Mouse (Mus musculus) embryonic fibroblast, embryonic 13.5 days (primary cell): ENCODE data around the gene Foxr2. TPM values are rescaled to one million over a fixed set of nuclear protein-coding genes. Genes with fewer than 3 reads are reported as not detected.

ENCODE experiments used
- H3K27ac ChIP-seq: 2 replicates; pipeline ENCODE4 v1.5.1; 2012; ENCODE audit warnings: low read length, control low read depth, inconsistent platforms; ENCODE audit not compliant: insufficient read depth
- H3K4me1 ChIP-seq: 2 replicates; pipeline ENCODE4 v1.6.1; 2011; ENCODE audit warnings: low read length; ENCODE audit not compliant: control insufficient read depth, insufficient read depth
- H3K4me3 ChIP-seq: 2 replicates; pipeline ENCODE4 v1.5.1; 2011; ENCODE audit warnings: mild to moderate bottlenecking, control low read depth, low read length; ENCODE audit not compliant: insufficient read depth
- CTCF ChIP-seq: IDR thresholded peaks from 2 replicates; pipeline ENCODE4 v1.5.1; 2011; ENCODE audit warnings: mild to moderate bottlenecking, control low read depth, low read length, moderate library complexity, borderline replicate concordance; ENCODE audit not compliant: insufficient read depth
- POLR2A ChIP-seq: IDR thresholded peaks from 2 replicates; pipeline ENCODE4 v1.6.1; 2011; ENCODE audit warnings: low read depth, mild to moderate bottlenecking, control low read depth, low read length, moderate library complexity
- polyA plus RNA-seq: library from polyadenylated mRNA; stranded (reverse); fragments of >200 nt; gene quantifications from 2 replicates; pipeline ENCODE4 v1.2.4, GENCODE M21; 2011; ENCODE audit warnings: low read depth; ENCODE audit not compliant: missing spikeins, insufficient read length

The Foxr2 gene
- polyA plus RNA-seq: not detected in 2 replicates

DNA sequence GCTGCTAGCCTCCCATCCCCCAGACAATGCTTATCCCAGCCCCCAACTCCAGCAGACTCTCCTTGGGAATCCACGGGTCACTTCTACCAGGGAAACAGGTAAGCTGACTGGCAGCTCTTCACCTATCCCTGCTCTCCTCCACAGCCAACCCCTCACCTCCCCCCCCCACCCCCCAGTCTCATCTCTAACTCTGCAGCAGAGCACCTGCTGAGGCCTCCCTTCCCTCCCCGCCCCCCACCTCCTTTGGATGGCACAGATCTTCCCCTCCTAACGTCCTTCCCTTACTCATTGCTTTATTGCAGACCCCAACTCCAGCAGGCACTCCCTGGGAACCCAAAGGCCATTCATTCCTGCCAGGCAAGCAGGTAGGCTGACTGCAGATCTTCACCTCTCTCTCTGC, at the start of gene Foxr2:
Foxr2 (plus strand) TSS at position 301 of the 400 bp plus-strand sequence.
- TF ChIP-seq POLR2A (no peak), CTCF (no peak)
- Histone ChIP-seq H3K4me1 (no peaks in the 10 kb centered on the region), H3K27ac (no peak within 1 kb of the TSS), H3K4me3 (no peak within 1 kb of the TSS)

GRCm38 (mm10) chrX:153119013-153119412, 427 bp downstream of the Foxr2 start:
- H3K27ac ChIP-seq: no peak overlapping the region
- H3K4me3 ChIP-seq: no peak overlapping the region
- TF ChIP-seq CTCF (no peak), POLR2A (no peak)
- no peaks in the 10 kb centered on the region for H3K4me1 ChIP-seq

DNA sequence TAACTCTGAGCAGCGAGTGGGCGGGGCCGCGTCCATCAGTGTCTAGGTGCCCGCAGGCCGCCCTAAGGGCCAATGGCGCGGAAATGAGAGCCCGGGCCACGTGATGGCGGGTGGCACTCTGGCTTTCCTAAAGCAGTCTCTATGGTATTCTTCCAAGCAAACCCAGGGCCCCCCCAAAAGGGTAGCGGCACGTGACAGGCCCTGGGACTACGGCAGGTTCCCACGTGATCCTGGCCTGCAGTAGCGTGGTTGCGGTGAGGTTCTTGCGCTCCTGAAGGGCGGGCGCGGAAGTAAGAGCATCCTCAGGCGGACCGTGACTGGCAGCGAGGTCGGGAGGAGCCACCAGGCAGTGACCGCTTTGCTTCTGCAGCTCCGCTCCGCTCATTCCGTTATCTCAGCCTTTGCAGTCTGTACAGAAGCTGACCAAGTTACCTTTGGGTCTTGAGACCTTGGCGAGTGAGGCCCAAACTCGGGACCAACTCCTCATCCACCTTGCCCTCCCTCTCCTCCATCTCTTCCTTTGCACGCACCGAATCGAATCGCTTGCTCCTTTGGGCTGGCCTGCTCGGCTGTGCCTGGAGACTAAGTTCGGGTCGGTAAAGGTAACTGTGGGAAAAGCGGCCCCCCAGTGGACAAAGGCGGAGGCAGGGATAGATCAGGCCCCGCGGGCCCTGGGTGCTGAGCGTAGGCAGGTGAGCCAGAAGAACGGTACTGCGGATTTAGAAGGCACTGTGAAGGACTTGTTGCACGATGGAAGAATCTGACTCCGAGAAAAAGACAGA, 21.3 kb downstream of the Foxr2 start, which contains the start of gene Rragb:
Rragb (plus strand) TSS at position 248 of the 782 bp plus-strand sequence.
- Histone ChIP-seq H3K27ac (no peak within 1 kb of the TSS), H3K4me1 (no peaks in the 10 kb centered on the region), H3K4me3 (peak within 1 kb of the TSS; percentile 45)
- TF ChIP-seq POLR2A (no peak), CTCF (no peak)

- Histone ChIP-seq H3K27ac (no peak overlapping the region), H3K4me3 (no peak overlapping the region), H3K4me1 (no peaks in the 10 kb centered on the region)
- TF ChIP-seq CTCF (no peak), POLR2A (no peak)
These were observed 24.1 kb downstream of the Foxr2 start for GRCm38 (mm10) chrX:153142656-153143055.

GRCm38 (mm10) chrX:153151766-153152165, 33.2 kb downstream of the Foxr2 start:
- no peak overlapping the region for H3K27ac ChIP-seq
- no peak overlapping the region for H3K4me3 ChIP-seq
- TF ChIP-seq CTCF (no peak), POLR2A (no peak)
- no peaks in the 10 kb centered on the region for H3K4me1 ChIP-seq

- Histone ChIP-seq H3K27ac (no peak overlapping the region), H3K4me3 (no peak overlapping the region), H3K4me1 (no peaks in the 10 kb centered on the region)
- no peak for TF ChIP-seq CTCF
- no peak for TF ChIP-seq POLR2A
These were observed 36.7 kb downstream of the Foxr2 start for GRCm38 (mm10) chrX:153155322-153155721.

DNA sequence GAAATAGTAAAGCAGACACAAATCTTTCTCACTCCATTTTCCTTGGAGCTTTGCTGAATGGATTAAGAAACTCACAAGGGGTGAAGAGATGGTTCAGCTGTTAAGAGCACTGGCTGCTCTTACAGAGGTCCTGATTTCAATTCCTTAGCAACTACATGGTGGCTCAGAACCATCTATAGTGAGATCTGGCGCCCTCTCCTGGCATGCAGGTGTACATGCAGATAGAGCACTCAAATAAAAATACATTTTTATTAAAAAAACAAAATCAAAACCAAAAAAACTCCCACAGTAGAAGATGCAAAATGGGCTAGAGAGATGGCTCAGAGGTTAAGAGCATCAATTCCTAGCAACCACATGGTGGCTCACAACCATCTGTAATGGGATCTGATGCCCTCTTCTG, 56.2 kb downstream of the Foxr2 start:
- TF ChIP-seq POLR2A: no peak
- TF ChIP-seq CTCF: no peak
- no peak overlapping the region for H3K27ac ChIP-seq
- H3K4me3 ChIP-seq: no peak overlapping the region
- H3K4me1 ChIP-seq: no peaks in the 10 kb centered on the region

DNA sequence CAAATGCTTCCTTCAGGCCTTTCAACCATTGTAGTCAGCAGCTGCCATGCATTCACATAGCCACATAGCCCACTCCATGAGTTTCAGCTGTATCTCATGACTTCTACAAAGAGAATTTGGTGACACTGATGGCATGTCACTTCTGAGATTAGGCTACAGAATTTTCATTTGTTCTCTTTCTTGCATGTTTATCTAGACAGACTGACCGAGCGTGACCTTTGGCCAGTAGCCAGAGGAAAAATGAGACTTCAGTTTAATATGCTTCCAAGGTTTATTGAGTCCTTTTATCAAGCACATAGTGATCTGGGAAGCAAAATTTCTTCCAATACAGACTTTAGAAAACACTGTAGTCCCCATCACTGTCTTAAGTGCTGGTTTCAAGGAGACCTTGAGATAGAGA, 63.6 kb downstream of the Foxr2 start:
- Histone ChIP-seq H3K4me1 (no peaks in the 10 kb centered on the region), H3K4me3 (no peak overlapping the region), H3K27ac (no peak overlapping the region)
- TF ChIP-seq POLR2A: no peak
- no peak for TF ChIP-seq CTCF

Other genes with a start within 250 kb of the Foxr2 start
- gene Usp51, start 112.3 kb upstream of the Foxr2 start, polyA plus RNA-seq: 0.23 and 0.37 TPM in 2 replicates
- gene Mageh1, start 81.2 kb upstream of the Foxr2 start, polyA plus RNA-seq: 24.6 and 25.2 TPM in 2 replicates
- gene Rragb, start 21.2 kb downstream of the Foxr2 start, polyA plus RNA-seq: 0.87 and 3.8 TPM in 2 replicates
- gene Klf8, start 118.7 kb downstream of the Foxr2 start, polyA plus RNA-seq: 3.5 and 5.1 TPM in 2 replicates